Mouse (Mus musculus) CD4-positive, CD25-positive, alpha-beta regulatory T cell, adult 2 months (primary cell): Measurements from ENCODE around the gene Gnpnat1.

Experiments
- DNase-seq: peaks from one replicate; pipeline ENCODE4 v3.0.0-alpha.2; 2012; ENCODE audit warnings: low read depth, low spot score

The Gnpnat1 gene

GRCm38 (mm10) chr14:45403651-45404050 lies 1.1 kb downstream of the Gnpnat1 start:
- DNase-seq, result no peak

- DNase-seq, result peak; percentile 56
Observed at GRCm38 (mm10) chr14:45399836-45400235, 4.9 kb downstream of the Gnpnat1 start.

- DNase-seq, result no peak
Observed at GRCm38 (mm10) chr14:45389194-45389593, 15.5 kb downstream of the Gnpnat1 start.

- DNase-seq, result peak; percentile 89
Observed at GRCm38 (mm10) chr14:45388345-45389181, 16.1 kb downstream of the Gnpnat1 start.

GRCm38 (mm10) chr14:45387480-45387879 lies 17.2 kb downstream of the Gnpnat1 start:
- DNase-seq, result peak; percentile 62

- no peak for DNase-seq
Observed at GRCm38 (mm10) chr14:45385596-45385995, 19.1 kb downstream of the Gnpnat1 start.

- peak; percentile 56 for DNase-seq
Observed at GRCm38 (mm10) chr14:45382912-45383311, 21.8 kb downstream of the Gnpnat1 start.

- no peak for DNase-seq
Observed at GRCm38 (mm10) chr14:45380756-45381155, 24.0 kb downstream of the Gnpnat1 start.

- DNase-seq, result no peak
Observed at GRCm38 (mm10) chr14:45378771-45379170, 25.9 kb downstream of the Gnpnat1 start.

GRCm38 (mm10) chr14:45365196-45365587 lies 39.5 kb downstream of the Gnpnat1 start:
- no peak for DNase-seq

GRCm38 (mm10) chr14:45364211-45365195 lies 40.2 kb downstream of the Gnpnat1 start:
- no peak for DNase-seq

- peak; percentile 96 for DNase-seq
Observed at GRCm38 (mm10) chr14:45350931-45351859, 53.5 kb downstream of the Gnpnat1 start, which contains the start of gene Styx. Styx (plus strand) TSS chr14:45351093.

- peak; percentile 97 for DNase-seq
Observed at GRCm38 (mm10) chr14:45329589-45330181, 75.0 kb downstream of the Gnpnat1 start, which contains the start of gene Psmc6. Psmc6 (plus strand) TSS chr14:45329788.

GRCm38 (mm10) chr14:45329018-45329588 lies 75.6 kb downstream of the Gnpnat1 start:
- no peak for DNase-seq

- peak; percentile 53 for DNase-seq
Observed at GRCm38 (mm10) chr14:45328072-45328713, 76.5 kb downstream of the Gnpnat1 start.
